Mouse (Mus musculus) limb, embryonic 11.5 days (tissue): Measurements from ENCODE around the gene 1700020D05Rik. TPM values are rescaled to one million over a fixed set of nuclear protein-coding genes. Genes with fewer than 3 reads are reported as not detected.
A peak's percentile ranks its signal among the peaks of the same experiment; 100 is the strongest.

Source experiments
- ATAC-seq: fragments of 200-750 bp; cut with Nextera tagmentation; 2 replicates; pipeline ENCODE4 v1.8.0; 2017; ENCODE audit warnings: low read depth; ENCODE audit not compliant: insufficient number of reproducible peaks, low FRiP score, low TSS enrichment
- DNase-seq: peaks from one replicate; pipeline ENCODE4 v3.0.0-alpha.2; 2015; ENCODE audit warnings: low spot score
- H3K27ac ChIP-seq: fragments of 300-500 bp; sonication (generic); replicated peaks from 2 replicates; pipeline ENCODE4 v1.5.1; 2014; ENCODE audit warnings: low read depth, mild to moderate bottlenecking, low read length
- H3K27me3 ChIP-seq: fragments of 300-500 bp; sonication (generic); 2 replicates; pipeline ENCODE4 v1.6.1; 2014; ENCODE audit warnings: mild to moderate bottlenecking, low read length, mixed read lengths; ENCODE audit not compliant: control insufficient read depth, insufficient read depth
- H3K36me3 ChIP-seq: fragments of 300-500 bp; sonication (generic); 2 replicates; pipeline ENCODE4 v1.6.1; 2014; ENCODE audit warnings: mild to moderate bottlenecking, low read length, moderate library complexity, mixed read lengths; ENCODE audit not compliant: control insufficient read depth, insufficient read depth
- H3K4me1 ChIP-seq: fragments of 300-500 bp; sonication (generic); 2 replicates; pipeline ENCODE4 v1.6.1; 2014; ENCODE audit warnings: low read length, mixed read lengths; ENCODE audit not compliant: control insufficient read depth, insufficient read depth
- H3K4me2 ChIP-seq: fragments of 300-500 bp; sonication (generic); 2 replicates; pipeline ENCODE4 v1.6.1; 2014; ENCODE audit warnings: low read depth, mild to moderate bottlenecking, moderate library complexity; ENCODE audit not compliant: severe bottlenecking
- H3K4me3 ChIP-seq: fragments of 300-500 bp; sonication (generic); 2 replicates; pipeline ENCODE4 v1.5.1; 2014; ENCODE audit warnings: low read depth, low read length
- H3K9ac ChIP-seq: fragments of 300-500 bp; sonication (generic); 2 replicates; pipeline ENCODE4 v1.6.1; 2014; ENCODE audit warnings: mild to moderate bottlenecking, low read length
- H3K9me3 ChIP-seq: fragments of 300-500 bp; sonication (generic); 2 replicates; pipeline ENCODE4 v1.6.1; 2016; ENCODE audit warnings: low read length; ENCODE audit not compliant: control insufficient read depth
- WGBS: fragments of 180-500 bp; shearing (Covaris S2); extraction: QIAGEN DNeasy Blood & Tissue Kit; methylation state at CpG from one replicate; pipeline ENCODE4 v1.1.7; 2014; 5-methylcytosine and 5-hydroxymethylcytosine counted together
- polyA plus RNA-seq: library from polyadenylated mRNA; unstranded; fragments of >200 nt; fragmentation: Nextera tagmentation; extraction: Ambion mirVana; gene quantifications from 2 replicates; pipeline ENCODE4 v1.2.1, GENCODE M21; 2014

1700020D05Rik gene
- polyA plus RNA-seq, 1 experiment from 2014 or later: 0.35 TPM

- under 1% methylated on average over 70 of the region's 70 CpGs for WGBS
These were observed 46.5 kb downstream of the 1700020D05Rik start for GRCm38 (mm10) chr19:5456922-5457745.

GRCm38 (mm10) chr19:5456241-5456921 is 47.2 kb downstream of the 1700020D05Rik start:
- WGBS: 4% methylated on average over 26 of the region's 26 CpGs
- Histone ChIP-seq H3K27me3 (no peaks in the 10 kb centered on the region), H3K36me3 (no peaks in the 10 kb centered on the region), H3K9me3 (no peaks in the 10 kb centered on the region), H3K27ac (peak overlapping the region; percentile 10), H3K4me1 (peaks cover 19% of the 10 kb centered on the region), H3K4me2 (peak overlapping the region; percentile 98), H3K4me3 (peak overlapping the region; percentile 45), H3K9ac (peak overlapping the region; percentile 61)
- DNase-seq (peak; percentile 47), ATAC-seq (no peak)

More at GRCm38 (mm10) chr19:5456922-5457745, 46.5 kb downstream of the 1700020D05Rik start:
- ATAC-seq: peak; percentile 76
- no peaks in the 10 kb centered on the region for H3K9me3 ChIP-seq
- H3K4me3 ChIP-seq: peak overlapping the region; percentile 45
- peak overlapping the region; percentile 10 for H3K27ac ChIP-seq
- H3K4me2 ChIP-seq: peak overlapping the region; percentile 98
- H3K36me3 ChIP-seq: no peaks in the 10 kb centered on the region
- DNase-seq: peak; percentile 94
- H3K4me1 ChIP-seq: peaks cover 21% of the 10 kb centered on the region
- peak overlapping the region; percentile 61 for H3K9ac ChIP-seq
- no peaks in the 10 kb centered on the region for H3K27me3 ChIP-seq

GRCm38 (mm10) chr19:5455568-5455967 is 48.0 kb downstream of the 1700020D05Rik start:
- Histone ChIP-seq H3K9ac (no peak overlapping the region), H3K9me3 (no peaks in the 10 kb centered on the region), H3K4me2 (peak overlapping the region; percentile 98; the same call in 1 of the 2 replicates), H3K4me1 (peaks cover 13% of the 10 kb centered on the region), H3K27me3 (no peaks in the 10 kb centered on the region), H3K36me3 (no peaks in the 10 kb centered on the region), H3K4me3 (peak overlapping the region; percentile 45; the same call in 1 of the 2 replicates), H3K27ac (no peak overlapping the region)
- DNase-seq (no peak), ATAC-seq (no peak)
- 69% methylated on average over 8 of the region's 8 CpGs for WGBS

DNA sequence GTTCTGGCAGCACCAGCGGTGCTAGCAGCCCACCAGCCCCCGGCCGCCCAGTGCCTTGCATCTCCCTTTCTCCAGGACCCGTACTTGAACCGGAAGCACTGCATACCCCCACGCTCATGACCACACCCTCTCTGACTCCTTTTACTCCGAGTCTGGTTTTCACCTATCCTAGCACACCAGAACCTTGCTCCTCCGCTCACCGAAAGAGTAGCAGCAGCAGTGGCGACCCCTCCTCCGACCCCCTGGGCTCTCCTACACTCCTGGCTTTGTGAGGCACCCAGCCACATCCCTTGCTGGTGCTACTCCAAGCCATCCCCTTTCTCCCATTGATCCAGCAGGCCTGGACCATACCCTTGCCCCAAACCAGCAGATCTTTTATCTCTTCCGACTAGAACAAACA is 48.5 kb downstream of the 1700020D05Rik start:
- Histone ChIP-seq H3K9ac (no peak overlapping the region), H3K4me1 (peaks cover 13% of the 10 kb centered on the region), H3K27me3 (peaks cover under 1% of the 10 kb centered on the region; the same call in 1 of the 2 replicates), H3K36me3 (no peaks in the 10 kb centered on the region), H3K9me3 (no peaks in the 10 kb centered on the region), H3K4me2 (peak overlapping the region; percentile 98; the same call in 1 of the 2 replicates), H3K27ac (no peak overlapping the region), H3K4me3 (no peak overlapping the region)
- ATAC-seq: no peak
- DNase-seq: no peak
- 87% methylated on average over 12 of the region's 12 CpGs for WGBS

Other genes starting within 250 kb of the 1700020D05Rik start
- gene Pacs1, start 230.7 kb downstream of the 1700020D05Rik start, polyA plus RNA-seq: 29.3 and 34.2 TPM in 2 replicates
- 405 and 414 TPM in 2 replicates for gene Sf3b2, start 208.3 kb downstream of the 1700020D05Rik start, polyA plus RNA-seq
- gene Gal3st3, start 205.5 kb downstream of the 1700020D05Rik start, polyA plus RNA-seq: 8.6 and 8.8 TPM in 2 replicates
- not detected in 2 replicates for gene Catsper1, start 168.0 kb downstream of the 1700020D05Rik start, polyA plus RNA-seq
- 0.64 and 1.2 TPM in 2 replicates for gene Cst6, start 154.2 kb downstream of the 1700020D05Rik start, polyA plus RNA-seq
- 78.9 and 89.3 TPM in 2 replicates for gene Eif1ad, start 137.0 kb downstream of the 1700020D05Rik start, polyA plus RNA-seq
- gene Banf1, start 136.6 kb downstream of the 1700020D05Rik start, polyA plus RNA-seq: 522 and 532 TPM in 2 replicates
- 87.1 and 92.5 TPM in 2 replicates for gene Sart1, start 115.1 kb downstream of the 1700020D05Rik start, polyA plus RNA-seq
- not detected in 2 replicates for gene Tsga10ip, start 101.3 kb downstream of the 1700020D05Rik start, polyA plus RNA-seq
- gene Drap1, start 78.8 kb downstream of the 1700020D05Rik start, polyA plus RNA-seq: 216 and 243 TPM in 2 replicates
- gene AI837181, start 78.6 kb downstream of the 1700020D05Rik start, polyA plus RNA-seq: 43.8 and 47.7 TPM in 2 replicates
- gene Fosl1, start 56.2 kb downstream of the 1700020D05Rik start, polyA plus RNA-seq: not detected in 2 replicates
- gene Ccdc85b, start 45.9 kb downstream of the 1700020D05Rik start, polyA plus RNA-seq: 7.9 and 9.2 TPM in 2 replicates
- 113 and 116 TPM in 2 replicates for gene Fibp, start 43.2 kb downstream of the 1700020D05Rik start, polyA plus RNA-seq
- gene Ctsw, start 35.3 kb downstream of the 1700020D05Rik start, polyA plus RNA-seq: 0.72 and 1.0 TPM in 2 replicates
- 100 and 105 TPM in 2 replicates for gene Efemp2, start 29.8 kb downstream of the 1700020D05Rik start, polyA plus RNA-seq
- gene Mus81, start 15.4 kb downstream of the 1700020D05Rik start, polyA plus RNA-seq: 37.0 and 39.7 TPM in 2 replicates
- gene Cfl1, start 13.3 kb downstream of the 1700020D05Rik start, polyA plus RNA-seq: 3,315 and 3,495 TPM in 2 replicates
- 8.6 and 9.0 TPM in 2 replicates for gene Snx32, start 6.8 kb upstream of the 1700020D05Rik start, polyA plus RNA-seq
- 0.74 and 0.79 TPM in 2 replicates for gene Ovol1, start 56.9 kb upstream of the 1700020D05Rik start, polyA plus RNA-seq
- 1.2 and 1.4 TPM in 2 replicates for gene Ap5b1, start 64.2 kb upstream of the 1700020D05Rik start, polyA plus RNA-seq
- 173 and 185 TPM in 2 replicates for gene Rnaseh2c, start 98.1 kb upstream of the 1700020D05Rik start, polyA plus RNA-seq
- 33.6 and 36.6 TPM in 2 replicates for gene Kat5, start 106.5 kb upstream of the 1700020D05Rik start, polyA plus RNA-seq
- 40.9 and 41.4 TPM in 2 replicates for gene Rela, start 133.7 kb upstream of the 1700020D05Rik start, polyA plus RNA-seq
- gene Sipa1, start 159.9 kb upstream of the 1700020D05Rik start, polyA plus RNA-seq: 19.0 and 19.4 TPM in 2 replicates
- gene Map3k11, start 185.0 kb upstream of the 1700020D05Rik start, polyA plus RNA-seq: 14.9 and 17.4 TPM in 2 replicates
- 29.1 and 32.2 TPM in 2 replicates for gene Pcnx3, start 185.1 kb upstream of the 1700020D05Rik start, polyA plus RNA-seq
- not detected in 2 replicates for gene Kcnk7, start 200.6 kb upstream of the 1700020D05Rik start, polyA plus RNA-seq
- 5.8 and 6.1 TPM in 2 replicates for gene Ehbp1l1, start 222.5 kb upstream of the 1700020D05Rik start, polyA plus RNA-seq
- gene Fam89b, start 225.9 kb upstream of the 1700020D05Rik start, polyA plus RNA-seq: 147 and 152 TPM in 2 replicates
- gene Ltbp3, start 237.1 kb upstream of the 1700020D05Rik start, polyA plus RNA-seq: 3.0 and 9.7 TPM in 2 replicates